Mouse (Mus musculus) gastrocnemius, adult 2 months (tissue): Measurements from ENCODE around the gene Ndel1. TPM values are rescaled to one million over a fixed set of nuclear protein-coding genes. Genes with fewer than 3 reads are reported as not detected.

Experiments used
- DNase-seq: peaks from one replicate; pipeline ENCODE4 v3.0.0; 2022
- H3K27ac ChIP-seq: fragments of 200-600 bp; 2 replicates; pipeline ENCODE4 v1.8.1; 2022; ENCODE audit warnings: mild to moderate bottlenecking
- H3K4me3 ChIP-seq: fragments of 200-600 bp; 2 replicates; pipeline ENCODE4 v1.8.1; 2022; ENCODE audit warnings: mild to moderate bottlenecking, moderate library complexity
- CTCF ChIP-seq: fragments of 200-600 bp; IDR thresholded peaks from 2 replicates; pipeline ENCODE4 v1.8.1; 2022; ENCODE audit warnings: antibody characterized with exemption, mild to moderate bottlenecking, moderate library complexity
- intact Hi-C: fragments of 180-260 bp; cut with DNase I; formaldehyde crosslinking; loops from one replicate; pipeline ENCODE4 v1.15.1; 2025
- total RNA-seq, 2 experiments: library from RNA; stranded (reverse); gene quantifications; 2 replicates each; pipeline ENCODE4 v1.2.3; 2021

Gene Ndel1
- total RNA-seq, 2 experiments from 2014 or later, result 82.3 to 82.4 TPM

DNA sequence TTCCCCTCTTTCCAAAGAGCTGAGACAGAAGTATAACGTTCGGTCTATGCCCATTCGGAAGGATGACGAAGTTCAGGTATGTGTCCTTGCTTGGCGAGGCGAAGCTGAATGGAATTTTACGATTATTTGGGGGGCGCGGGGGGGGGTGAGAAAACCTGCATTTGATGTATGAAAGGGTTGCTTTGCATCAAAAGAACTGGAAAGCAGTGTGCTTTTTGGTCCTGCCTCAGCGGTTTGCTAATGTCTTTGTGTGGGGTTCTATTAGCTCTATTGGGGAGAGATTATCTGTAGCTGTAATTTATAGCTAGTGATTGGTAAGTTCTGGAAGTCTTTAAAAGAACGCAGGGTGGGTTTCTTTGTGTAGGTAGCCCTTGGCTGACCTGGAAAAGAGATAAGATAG lies 30.7 kb upstream of the Ndel1 start:
- no peak for TF ChIP-seq CTCF
- no peak for DNase-seq
- intact Hi-C loops, result loop anchor here (5.0 kb wide), 1 partner anchor 135 kb away; no protein-coding TSS in a partner anchor
- H3K4me3 ChIP-seq, result peak overlapping the region; percentile 80
- peak overlapping the region; percentile 93 for H3K27ac ChIP-seq

DNA sequence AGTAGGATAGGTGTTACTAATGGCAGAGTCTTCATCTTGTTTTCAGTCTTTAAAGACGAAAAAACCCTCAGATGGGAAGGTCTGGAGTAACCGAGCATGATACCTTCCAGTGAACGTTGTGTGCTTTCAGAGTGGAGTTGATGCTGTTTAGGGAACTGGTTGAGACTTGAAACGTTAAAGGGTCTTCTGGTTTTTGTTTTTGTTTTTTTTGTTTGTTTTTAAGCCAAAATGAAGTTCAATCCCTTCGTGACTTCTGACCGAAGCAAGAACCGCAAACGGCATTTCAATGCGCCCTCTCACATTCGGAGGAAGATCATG lies 30.3 kb upstream of the Ndel1 start:
- TF ChIP-seq CTCF, result no peak
- DNase-seq, result no peak
- intact Hi-C loops, result loop anchor here (5.0 kb wide), 1 partner anchor 135 kb away; no protein-coding TSS in a partner anchor

DNA sequence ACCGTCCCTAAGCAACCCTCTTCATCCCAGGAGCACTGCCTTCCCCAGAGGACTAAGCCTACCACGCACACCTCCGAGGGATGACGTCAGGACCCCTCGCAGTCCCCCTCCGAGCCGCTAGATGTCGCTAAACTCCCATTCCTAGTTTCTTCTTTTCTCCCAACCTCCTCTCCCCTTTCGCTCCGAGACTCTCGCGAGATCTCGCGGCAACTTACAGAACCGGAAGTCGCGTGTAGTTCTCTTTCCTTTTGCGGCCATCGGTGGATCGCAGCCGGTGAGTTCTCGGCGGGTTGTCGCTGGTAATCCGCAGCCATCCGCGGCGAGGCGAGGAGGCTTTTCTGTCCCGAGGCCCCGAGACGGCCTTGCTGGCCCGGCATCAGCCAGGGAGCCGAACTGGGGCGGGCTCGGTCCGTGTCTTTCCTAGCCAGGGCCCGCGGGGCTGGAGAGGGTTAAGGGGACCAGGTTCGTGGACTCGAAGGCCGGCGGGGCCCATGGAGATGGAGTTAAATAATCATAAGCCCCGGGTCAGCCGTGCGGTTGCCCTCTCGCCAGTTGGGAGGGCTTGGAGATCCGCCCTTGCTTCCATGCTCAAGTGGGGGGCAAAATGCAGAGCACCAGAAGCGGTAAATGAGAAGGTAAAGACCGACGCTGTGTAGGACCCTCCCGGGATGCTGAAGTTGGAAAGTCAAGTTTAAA lies 29.8 kb upstream of the Ndel1 start, which contains the start of gene Rpl26:
TSS of gene Rpl26 (plus strand) at position 233 of the 696 bp plus-strand sequence.
- peak within 1 kb of the TSS; percentile 80 for H3K4me3 ChIP-seq
- peak within 1 kb of the TSS; percentile 93 for H3K27ac ChIP-seq
- DNase-seq, result peak; percentile 98
- TF ChIP-seq CTCF, result no peak; the same call in 1 of the 2 replicates
- intact Hi-C loops, result loop anchor here (5.0 kb wide), 1 partner anchor 136 kb away; no protein-coding TSS in a partner anchor

More for the DNA sequence above, 30.3 kb upstream of the Ndel1 start:
- H3K27ac ChIP-seq, result peak overlapping the region; percentile 93
- H3K4me3 ChIP-seq, result peak overlapping the region; percentile 80

GRCm38 (mm10) chr11:68900519-68901350 lies 29.1 kb upstream of the Ndel1 start:
- Histone ChIP-seq H3K4me3 (peak overlapping the region; percentile 80), H3K27ac (peak overlapping the region; percentile 93)
- intact Hi-C loops, result loop anchor here (5.0 kb wide), 1 partner anchor 137 kb away; no protein-coding TSS in a partner anchor
- TF ChIP-seq CTCF, result no peak
- DNase-seq, result no peak

DNA sequence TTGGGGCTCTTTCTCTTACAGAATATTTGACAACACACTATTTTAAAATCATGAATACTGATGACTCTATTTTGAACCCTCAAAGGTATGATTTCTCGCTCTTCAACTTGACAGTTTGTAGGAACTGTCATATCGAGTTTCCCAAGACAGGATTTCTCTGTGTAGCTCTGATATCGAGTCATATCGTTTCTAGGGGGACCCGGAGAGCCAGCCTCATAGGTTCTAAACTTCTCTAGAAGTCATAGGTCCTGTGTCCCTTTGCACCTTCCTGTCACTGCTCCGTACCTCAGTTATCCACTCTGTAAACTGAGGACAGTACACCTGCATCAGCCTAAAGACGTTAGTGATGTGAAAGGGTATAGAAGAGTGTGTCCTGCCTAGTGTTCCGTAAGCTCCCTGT lies 28.2 kb upstream of the Ndel1 start:
- no peak for DNase-seq
- Histone ChIP-seq H3K27ac (no peak overlapping the region), H3K4me3 (no peak overlapping the region)
- TF ChIP-seq CTCF, result no peak
- intact Hi-C loops, result loop anchor here (5.0 kb wide), 1 partner anchor 137 kb away; no protein-coding TSS in a partner anchor

GRCm38 (mm10) chr11:68898790-68899189 lies 27.1 kb upstream of the Ndel1 start:
- Histone ChIP-seq H3K27ac (no peak overlapping the region), H3K4me3 (no peak overlapping the region)
- TF ChIP-seq CTCF, result no peak
- no peak for DNase-seq
- intact Hi-C loops, result no loop called here

- intact Hi-C loops, result no loop called here
- H3K27ac ChIP-seq, result no peak overlapping the region
- TF ChIP-seq CTCF, result no peak
- DNase-seq, result no peak
- no peak overlapping the region for H3K4me3 ChIP-seq
These were observed 26.2 kb upstream of the Ndel1 start for GRCm38 (mm10) chr11:68897838-68898237.

GRCm38 (mm10) chr11:68897120-68897519 lies 25.5 kb upstream of the Ndel1 start:
- TF ChIP-seq CTCF, result peak; percentile 80
- intact Hi-C loops, result no loop called here
- DNase-seq, result peak; percentile 37
- Histone ChIP-seq H3K27ac (no peak overlapping the region), H3K4me3 (no peak overlapping the region)

DNA sequence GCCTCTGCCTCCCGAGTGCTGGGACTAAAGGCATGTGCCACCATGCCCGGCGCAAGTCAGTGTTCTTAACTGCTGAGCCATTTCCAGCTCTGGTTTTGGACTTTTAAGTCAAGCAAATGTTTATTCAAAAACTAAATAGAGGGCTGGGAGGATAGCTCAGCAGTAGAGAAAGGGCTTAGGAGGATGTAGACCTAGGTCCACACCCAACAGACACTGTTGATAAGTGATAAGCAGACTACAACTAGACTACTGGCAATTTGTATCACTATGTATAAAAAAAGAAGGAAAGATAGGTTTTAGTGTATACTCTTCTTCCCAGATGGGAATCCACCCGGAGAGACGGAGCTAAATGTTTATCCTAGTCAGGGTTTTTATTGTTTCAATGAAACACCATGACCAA lies 24.6 kb upstream of the Ndel1 start:
- TF ChIP-seq CTCF, result no peak
- no peak for DNase-seq
- Histone ChIP-seq H3K4me3 (no peak overlapping the region), H3K27ac (no peak overlapping the region)
- intact Hi-C loops, result no loop called here

GRCm38 (mm10) chr11:68893911-68894464 lies 22.3 kb upstream of the Ndel1 start:
- DNase-seq, result no peak
- TF ChIP-seq CTCF, result no peak
- intact Hi-C loops, result no loop called here
- no peak overlapping the region for H3K4me3 ChIP-seq
- H3K27ac ChIP-seq, result no peak overlapping the region

GRCm38 (mm10) chr11:68892233-68892832 lies 20.7 kb upstream of the Ndel1 start:
- no peak overlapping the region for H3K4me3 ChIP-seq
- TF ChIP-seq CTCF, result no peak
- no peak for DNase-seq
- intact Hi-C loops, result no loop called here
- no peak overlapping the region for H3K27ac ChIP-seq

DNA sequence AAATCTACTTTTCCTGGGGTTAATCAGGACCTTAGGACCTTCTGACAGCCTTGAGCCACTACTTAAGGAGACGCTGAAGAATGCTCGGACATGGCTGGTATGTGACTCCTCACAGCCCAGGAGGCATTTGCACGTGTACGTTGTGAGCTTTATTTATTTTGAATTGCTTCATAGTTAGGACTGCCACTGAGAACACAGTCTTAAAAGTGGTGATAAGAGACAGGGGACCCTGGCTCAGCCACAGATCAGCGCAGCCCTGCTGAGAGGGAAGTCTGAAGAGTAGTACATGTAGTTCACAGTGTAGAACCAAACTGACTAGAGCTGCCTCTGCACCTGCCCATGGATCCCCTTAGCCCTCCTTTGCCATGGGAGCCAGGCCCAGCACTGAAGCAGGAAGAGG lies 20.2 kb upstream of the Ndel1 start:
- no peak for TF ChIP-seq CTCF
- Histone ChIP-seq H3K4me3 (no peak overlapping the region), H3K27ac (no peak overlapping the region)
- intact Hi-C loops, result no loop called here
- no peak for DNase-seq
